Mouse (Mus musculus) left cerebral cortex, adult 2 months (tissue): ENCODE measurements around the gene Atp1b2. TPM values are rescaled to one million over a fixed set of nuclear protein-coding genes. Genes with fewer than 3 reads are reported as not detected.
"Not testable (repeated sequence)": the region's sequence is repeated elsewhere in the genome, so short reads cannot be mapped to it uniquely, and the experiment has no call there.

Experiments
- DNase-seq, 2 experiments: peaks; one replicate each; pipeline ENCODE4 v3.0.0; 2021 to 2022; ENCODE audit warnings: low spot score in 2 of 2, mixed read lengths in 1 of 2; ENCODE audit errors: extremely low spot score in 1 of 2
- H3K27ac ChIP-seq: fragments of 200-600 bp; 2 replicates; pipeline ENCODE4 v1.8.1; 2022
- H3K4me3 ChIP-seq: fragments of 200-600 bp; 2 replicates; pipeline ENCODE4 v1.8.1; 2022
- CTCF ChIP-seq: fragments of 200-600 bp; IDR thresholded peaks from 2 replicates; pipeline ENCODE4 v1.8.1; 2022; ENCODE audit warnings: antibody characterized with exemption, mild to moderate bottlenecking, moderate library complexity
- intact Hi-C: fragments of 180-260 bp; cut with DNase I; formaldehyde crosslinking; loops from one replicate; pipeline ENCODE4 v1.15.1; 2025
- long read RNA-seq, 2 experiments: library from polyadenylated mRNA; stranded (forward); transcript quantifications; one replicate each; pipeline ENCODE4 v2.0.0; 2021; ENCODE audit warnings: borderline mapping rate in 2 of 2
- total RNA-seq, 2 experiments: library from RNA; stranded (reverse); gene quantifications; 2 replicates each; pipeline ENCODE4 v1.2.3; 2021

The Atp1b2 gene
- total RNA-seq = 100 to 1,000 TPM; 411 to 429 TPM
- long read RNA-seq, experiment 1, transcript Atp1b2-204 (6 exons, 711 nt) = minor isoform, 6 of 749 reads
- long read RNA-seq, experiment 1, transcript Atp1b2-201 (7 exons, 2,842 nt) = major isoform, 701 of 749 reads
- long read RNA-seq, experiment 1, partial matches to known transcripts = 13 of 749 reads
- long read RNA-seq, experiment 1, other reads (novel, unspliced or antisense) = 29 of 749 reads
- long read RNA-seq, experiment 2, transcript Atp1b2-204 (6 exons, 711 nt) = minor isoform, 8 of 663 reads
- long read RNA-seq, experiment 2, transcript Atp1b2-201 (7 exons, 2,842 nt) = major isoform, 625 of 663 reads
- long read RNA-seq, experiment 2, partial matches to known transcripts = 8 of 663 reads
- long read RNA-seq, experiment 2, other reads (novel, unspliced or antisense) = 22 of 663 reads

DNA sequence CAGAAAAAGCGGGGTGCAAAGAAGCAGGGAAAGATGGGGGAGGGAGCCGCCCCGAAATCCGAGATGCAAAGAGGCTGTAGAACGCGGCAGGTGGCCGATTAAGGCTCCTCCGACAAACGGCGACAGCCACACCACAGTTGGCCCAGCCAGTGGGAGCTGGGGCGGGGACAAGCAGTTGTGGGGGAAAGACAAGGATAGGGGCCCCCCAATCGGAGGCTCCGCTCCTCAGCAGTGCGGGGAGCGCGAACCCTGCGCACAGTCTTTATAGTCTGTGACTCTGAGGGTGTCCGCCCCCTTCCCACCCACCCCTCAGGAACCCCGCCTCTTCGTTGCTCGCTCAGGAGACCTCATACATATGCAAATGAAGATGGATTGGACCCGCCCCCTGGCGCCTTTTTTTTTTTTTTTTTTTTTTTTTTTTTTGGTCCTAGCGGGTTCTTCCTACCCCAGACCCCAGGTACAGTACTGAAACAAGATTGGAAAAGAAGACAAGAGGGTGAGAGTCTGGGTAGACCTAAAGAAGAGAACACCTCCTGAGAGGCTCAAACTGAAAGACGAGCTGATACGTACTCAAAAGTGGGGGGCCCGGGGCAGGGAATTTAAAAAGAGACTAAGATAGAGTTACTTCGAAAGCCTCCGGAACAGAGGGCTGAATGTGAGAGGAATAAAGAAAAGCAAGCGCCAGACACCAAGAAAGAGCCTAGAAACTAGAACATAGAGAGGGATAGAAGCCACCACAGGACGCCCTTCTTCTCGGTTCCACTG is at the start of gene Atp1b2:
Atp1b2 (minus strand) TSS at position 217 of the 765 bp plus-strand sequence.
- intact Hi-C loops = loop anchor here (1.0 kb wide), 1 partner anchor 25 kb away; no protein-coding TSS in a partner anchor
- Histone ChIP-seq H3K27ac (peak within 1 kb of the TSS; percentile 95), H3K4me3 (peak within 1 kb of the TSS; percentile 67)
- DNase-seq = peak; percentile 79 to 82
- no peak for TF ChIP-seq CTCF

DNA sequence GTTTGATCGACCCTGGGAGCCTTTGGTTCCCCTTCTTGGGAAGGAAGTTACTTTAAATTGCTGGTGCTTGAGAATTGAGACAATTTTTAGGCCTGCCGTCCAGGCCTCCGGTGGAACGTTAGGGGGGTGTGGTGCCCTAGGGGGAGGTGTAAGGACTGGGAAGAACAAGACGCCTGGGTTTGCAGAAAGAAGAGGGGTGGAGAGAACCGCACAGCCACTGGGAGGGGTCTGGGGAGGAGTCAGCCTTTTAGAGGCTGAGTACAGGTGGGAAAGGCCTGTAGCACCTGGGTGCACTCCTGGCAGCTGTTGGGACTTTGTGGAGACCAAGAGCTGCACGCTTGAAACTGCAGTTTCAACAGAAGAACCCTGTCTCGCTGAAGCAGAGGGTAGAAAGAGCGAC is 49.0 kb upstream of the Atp1b2 start:
- H3K4me3 ChIP-seq = no peak overlapping the region
- no peak overlapping the region for H3K27ac ChIP-seq
- DNase-seq = no peak
- intact Hi-C loops = no loop called here
- no peak for TF ChIP-seq CTCF

- no peak for TF ChIP-seq CTCF
Observed at GRCm38 (mm10) chr11:69653399-69653798, 47.7 kb upstream of the Atp1b2 start.

GRCm38 (mm10) chr11:69645860-69646259 is 40.1 kb upstream of the Atp1b2 start:
- DNase-seq = no peak
- Histone ChIP-seq H3K4me3 (no peak overlapping the region), H3K27ac (no peak overlapping the region)
- TF ChIP-seq CTCF = no peak
- intact Hi-C loops = loop anchor here (5.0 kb wide), 1 partner anchor 91 kb away; no protein-coding TSS in a partner anchor

More at GRCm38 (mm10) chr11:69653399-69653798, 47.7 kb upstream of the Atp1b2 start:
- Histone ChIP-seq H3K27ac (no peak overlapping the region), H3K4me3 (no peak overlapping the region)
- intact Hi-C loops = no loop called here
- DNase-seq = no peak

DNA sequence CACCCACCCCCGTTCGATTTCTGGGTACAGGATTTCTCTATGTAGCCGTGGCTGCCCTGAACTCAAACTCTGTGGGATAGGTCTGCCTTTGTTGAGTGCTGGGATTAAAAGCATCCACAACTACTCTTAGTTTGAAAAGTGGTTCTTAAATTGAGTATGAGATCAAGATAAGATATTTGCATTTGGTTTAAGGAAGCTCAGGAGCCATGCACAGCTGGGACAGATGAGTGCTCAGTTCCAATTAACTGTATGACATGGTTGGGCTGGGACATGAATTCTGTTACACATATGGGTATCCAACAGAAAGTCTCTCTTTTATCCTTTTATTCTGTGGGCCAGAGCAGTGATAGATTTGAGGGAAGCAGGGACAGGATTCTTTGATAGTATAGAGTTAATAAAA is 29.7 kb upstream of the Atp1b2 start:
- DNase-seq = no peak
- H3K27ac ChIP-seq = no peak overlapping the region
- TF ChIP-seq CTCF = no peak
- intact Hi-C loops = no loop called here
- no peak overlapping the region for H3K4me3 ChIP-seq

DNA sequence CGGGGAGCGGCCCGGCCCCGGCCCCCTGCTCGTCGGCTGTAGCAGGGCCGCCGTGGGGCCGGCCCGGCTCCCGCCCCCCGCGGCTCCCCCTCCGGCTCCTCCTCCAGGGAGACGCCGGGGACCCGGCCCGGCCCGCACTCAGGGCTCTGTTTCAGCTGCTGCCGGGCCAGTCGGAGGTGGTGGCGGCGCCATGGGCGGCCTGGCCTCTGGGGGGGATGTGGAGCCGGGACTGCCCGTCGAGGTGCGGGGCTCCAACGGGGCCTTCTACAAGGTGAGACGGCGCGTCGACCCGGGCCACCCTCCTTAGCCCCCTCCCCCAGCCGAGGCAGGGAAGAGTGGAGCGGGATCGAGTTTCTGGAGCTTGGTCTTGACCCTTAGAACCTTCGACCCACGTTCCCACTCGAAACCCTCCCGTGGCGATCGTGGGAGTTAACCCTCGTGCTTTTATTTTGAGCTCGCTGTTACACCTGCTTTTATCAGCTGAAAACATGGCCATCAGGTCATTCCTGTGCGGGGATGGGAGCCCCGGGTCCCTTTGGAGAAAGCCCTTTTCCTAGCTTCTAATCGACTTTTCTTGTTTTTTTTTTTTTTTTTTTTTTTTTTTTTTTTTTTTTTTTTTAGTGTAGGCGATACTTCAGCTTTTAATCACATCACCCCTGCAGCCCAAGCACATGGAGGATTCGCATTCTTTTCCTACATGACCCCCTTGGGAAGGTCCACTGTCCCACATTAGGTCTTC is 27.6 kb upstream of the Atp1b2 start:
- no peak for TF ChIP-seq CTCF
- intact Hi-C loops = loop anchor here (5.0 kb wide), 1 partner anchor 124 kb away; the partner anchor contains the start of gene Polr2a
- DNase-seq = peak in 1 of 2 experiments; percentile 47
- Histone ChIP-seq H3K4me3 (peak overlapping the region; percentile 79), H3K27ac (peak overlapping the region; percentile 85)

- intact Hi-C loops = loop anchor here (1.0 to 5.0 kb wide), 2 partner anchors 30 to 125 kb away; partner anchors contain the start of genes Mpdu1 and Polr2a
- peak; percentile 71 for TF ChIP-seq CTCF
- H3K27ac ChIP-seq = peak within 1 kb of the TSS; percentile 85
- peak within 1 kb of the TSS; percentile 79 for H3K4me3 ChIP-seq
- peak; percentile 100 for DNase-seq
Observed at GRCm38 (mm10) chr11:69632284-69633089, 26.7 kb upstream of the Atp1b2 start, which contains the start of gene Fxr2. Gene Fxr2 (plus strand): TSS chr11:69632990.

- Histone ChIP-seq H3K27ac (no peak overlapping the region), H3K4me3 (no peak overlapping the region)
- intact Hi-C loops = loop anchor here (5.0 kb wide), 1 partner anchor 127 kb away; the partner anchor contains the start of gene Polr2a
- no peak for DNase-seq
- TF ChIP-seq CTCF = peak; percentile 65
Observed at GRCm38 (mm10) chr11:69629802-69630201, 24.1 kb upstream of the Atp1b2 start.

DNA sequence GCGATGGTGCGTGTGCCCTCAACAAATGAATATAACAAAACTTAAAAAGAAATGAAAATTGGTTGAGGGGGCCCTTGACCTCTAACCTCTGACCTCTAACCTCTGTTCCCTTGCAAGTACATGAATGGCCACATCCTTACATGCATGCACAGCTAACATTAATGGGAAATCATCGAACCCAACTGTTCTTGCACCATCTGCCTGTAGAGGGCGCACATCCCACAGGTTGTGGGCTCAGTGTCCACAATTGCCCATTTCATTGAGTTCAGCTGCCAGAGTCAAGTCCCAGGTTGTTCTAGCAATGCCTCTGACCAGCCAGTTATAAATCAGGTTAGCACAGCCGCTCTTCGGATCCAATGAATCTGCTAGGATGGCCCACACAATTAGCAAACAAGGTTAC is 22.5 kb upstream of the Atp1b2 start:
- intact Hi-C loops = no loop called here
- Histone ChIP-seq H3K27ac (no peak overlapping the region), H3K4me3 (no peak overlapping the region)
- TF ChIP-seq CTCF = peak; percentile 91
- DNase-seq = peak; percentile 56 to 76

- H3K4me3 ChIP-seq, DNase-seq, H3K27ac ChIP-seq, intact Hi-C loops: not testable (repeated sequence)
Observed at GRCm38 (mm10) chr11:69624339-69624738, 18.6 kb upstream of the Atp1b2 start.
